Mouse (Mus musculus) midbrain, embryonic 13.5 days (tissue): ENCODE measurements at regions not wholly inside any gene's neighbourhood (a gene's known extent, or its start where the extent isn't known, plus 50 kb on each side); places are given as distances from the start of the nearest gene placed in this dataset.

Experiments
- ATAC-seq: fragments of 200-750 bp; cut with Nextera tagmentation; 2 replicates; pipeline ENCODE4 v1.8.0; 2017; ENCODE audit warnings: mild to moderate bottlenecking, moderate TSS enrichment, moderate library complexity
- H3K27ac ChIP-seq: fragments of 300-500 bp; sonication (generic); 2 replicates; pipeline ENCODE4 v1.5.1; 2015; ENCODE audit warnings: inconsistent platforms, mild to moderate bottlenecking, moderate library complexity
- H3K27me3 ChIP-seq: fragments of 300-500 bp; sonication (generic); 2 replicates; pipeline ENCODE4 v1.6.1; 2015; ENCODE audit warnings: mild to moderate bottlenecking, inconsistent platforms
- H3K36me3 ChIP-seq: fragments of 300-500 bp; sonication (generic); 2 replicates; pipeline ENCODE4 v1.6.1; 2015; ENCODE audit warnings: mild to moderate bottlenecking, inconsistent platforms
- H3K4me1 ChIP-seq: fragments of 300-500 bp; sonication (generic); replicated peaks from 2 replicates; pipeline ENCODE4 v1.6.1; 2015; ENCODE audit warnings: inconsistent platforms
- H3K4me2 ChIP-seq: fragments of 300-500 bp; sonication (generic); replicated peaks from 2 replicates; pipeline ENCODE4 v1.6.1; 2015; ENCODE audit warnings: moderate library complexity, mild to moderate bottlenecking, inconsistent platforms
- H3K4me3 ChIP-seq: fragments of 300-500 bp; sonication (generic); replicated peaks from 2 replicates; pipeline ENCODE4 v1.5.1; 2015; ENCODE audit warnings: mild to moderate bottlenecking, inconsistent platforms
- H3K9ac ChIP-seq: fragments of 300-500 bp; sonication (generic); replicated peaks from 2 replicates; pipeline ENCODE4 v1.6.1; 2015; ENCODE audit warnings: mild to moderate bottlenecking, inconsistent platforms
- H3K9me3 ChIP-seq: fragments of 300-500 bp; sonication (generic); 2 replicates; pipeline ENCODE4 v1.6.1; 2016; ENCODE audit warnings: mild to moderate bottlenecking, inconsistent platforms
- WGBS: fragments of 180-500 bp; shearing (Covaris S2); methylation state at CpG from one replicate; pipeline ENCODE4 v1.1.7; 2015; 5-methylcytosine and 5-hydroxymethylcytosine counted together

DNA sequence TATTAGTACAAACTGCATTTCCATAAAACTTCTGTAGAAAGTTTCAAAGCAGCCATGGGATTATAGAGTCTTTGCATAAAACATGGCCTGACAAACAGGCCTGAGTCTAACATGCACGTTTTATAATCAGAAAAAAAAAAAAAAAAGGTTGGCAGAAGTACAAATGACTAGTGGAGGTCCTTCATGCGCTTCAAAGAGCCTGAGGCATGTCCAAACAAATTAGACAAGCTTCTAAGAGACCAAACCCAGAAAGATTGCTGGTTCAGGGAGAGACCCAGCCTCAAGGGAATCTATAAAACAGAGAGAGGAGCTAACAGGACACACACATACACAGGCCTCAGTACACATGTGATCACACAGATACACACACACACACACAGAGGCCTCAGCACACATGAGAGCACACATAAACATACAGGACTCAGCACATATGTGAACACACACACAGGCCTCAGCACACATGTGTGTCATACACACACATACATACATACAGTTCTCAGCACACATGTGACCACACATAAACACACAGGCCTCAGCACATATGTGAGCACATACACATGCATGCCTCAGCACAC is 57.0 kb upstream of the Gnaq start:
- WGBS, result 26% methylated on average over 2 of the region's 2 CpGs
- no peak overlapping the region for H3K27ac ChIP-seq
- no peaks in the 10 kb centered on the region for H3K4me1 ChIP-seq
- H3K27me3 ChIP-seq, result no peaks in the 10 kb centered on the region
- ATAC-seq, result peak; percentile 55; the same call in 1 of the 2 replicates
- peaks cover 9% of the 10 kb centered on the region; the same call in 1 of the 2 replicates for H3K9me3 ChIP-seq
- H3K9ac ChIP-seq, result no peak overlapping the region
- no peaks in the 10 kb centered on the region for H3K36me3 ChIP-seq
- H3K4me2 ChIP-seq, result no peak overlapping the region
- no peak overlapping the region for H3K4me3 ChIP-seq

DNA sequence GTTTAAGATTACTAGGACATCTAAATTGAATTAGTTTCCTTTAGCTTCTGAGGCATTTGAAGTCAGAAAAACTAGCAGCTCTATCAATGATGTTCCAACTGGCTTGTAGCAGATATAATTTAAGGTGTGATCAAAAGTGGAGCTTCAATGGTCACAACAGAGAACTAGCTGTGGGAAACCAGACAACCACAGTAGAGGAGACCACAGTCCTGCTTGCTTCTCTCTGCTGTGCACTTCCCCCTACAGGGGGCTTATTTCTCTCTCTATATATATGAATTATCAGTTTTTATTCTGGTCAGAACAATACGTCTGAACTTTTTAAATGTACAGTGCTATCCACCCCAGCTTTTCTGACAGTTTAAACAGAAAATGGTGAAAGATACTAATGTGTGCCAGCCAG is 57.6 kb upstream of the Gnaq start:
- ATAC-seq, result no peak
- Histone ChIP-seq H3K36me3 (no peaks in the 10 kb centered on the region), H3K27ac (no peak overlapping the region), H3K4me2 (no peak overlapping the region), H3K4me1 (no peaks in the 10 kb centered on the region), H3K27me3 (no peaks in the 10 kb centered on the region), H3K9me3 (0 out of 2 replicates have a peak, but pooled peaks cover 5% of the 10 kb centered on the region), H3K9ac (no peak overlapping the region), H3K4me3 (no peak overlapping the region)
- WGBS, result 95% methylated on average over 1 of the region's 1 CpGs

DNA sequence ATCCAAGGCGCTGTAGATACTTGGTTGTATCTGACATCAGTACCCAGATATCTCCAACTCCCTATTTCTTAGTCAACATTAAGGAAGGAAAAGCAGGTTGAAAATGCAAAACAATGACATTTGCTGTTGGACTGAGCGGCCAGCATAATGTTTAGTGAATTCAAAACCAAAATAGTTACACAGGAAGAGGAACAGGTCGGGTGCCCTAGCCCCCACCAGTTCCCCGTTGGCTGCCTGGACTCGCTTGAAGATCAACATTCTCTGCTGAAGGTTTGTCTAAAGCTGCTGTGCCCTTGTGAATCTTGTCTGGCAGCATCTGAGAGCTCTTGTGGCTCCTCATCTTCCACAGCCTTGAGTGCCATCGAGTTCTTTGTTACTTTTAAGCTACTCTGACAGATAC is 65.3 kb upstream of the Gnaq start:
- ATAC-seq, result no peak
- Histone ChIP-seq H3K9ac (no peak overlapping the region), H3K27me3 (no peaks in the 10 kb centered on the region), H3K4me2 (no peak overlapping the region), H3K4me1 (no peaks in the 10 kb centered on the region), H3K9me3 (0 out of 2 replicates have a peak, but pooled peaks cover 3% of the 10 kb centered on the region), H3K36me3 (no peaks in the 10 kb centered on the region), H3K4me3 (no peak overlapping the region), H3K27ac (no peak overlapping the region)
- WGBS, result 87% methylated on average over 6 of the region's 6 CpGs

DNA sequence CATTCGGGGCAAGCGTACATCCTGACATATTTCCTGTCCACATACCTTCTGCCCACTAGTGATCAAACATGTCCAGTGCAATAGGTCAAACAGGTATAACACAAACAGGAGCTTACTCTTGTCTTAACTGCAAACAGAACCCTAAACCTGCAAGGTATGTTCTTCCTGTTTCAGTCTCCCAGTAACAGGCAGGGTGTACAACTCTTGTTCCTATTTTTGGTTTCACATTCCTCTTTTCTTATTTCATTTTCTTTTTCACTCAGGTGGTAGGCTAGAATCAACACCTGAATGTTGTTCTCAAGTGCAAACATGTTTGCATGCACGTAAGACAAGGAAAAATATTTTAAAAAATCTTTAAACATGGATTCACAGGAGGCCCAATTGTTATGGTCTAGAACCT is 67.7 kb upstream of the Gnaq start:
- Histone ChIP-seq H3K9me3 (no peaks in the 10 kb centered on the region), H3K4me3 (no peak overlapping the region), H3K4me2 (no peak overlapping the region), H3K27me3 (no peaks in the 10 kb centered on the region), H3K27ac (no peak overlapping the region), H3K36me3 (no peaks in the 10 kb centered on the region), H3K4me1 (no peaks in the 10 kb centered on the region), H3K9ac (no peak overlapping the region)
- ATAC-seq, result no peak
- WGBS, result 95% methylated on average over 3 of the region's 3 CpGs

DNA sequence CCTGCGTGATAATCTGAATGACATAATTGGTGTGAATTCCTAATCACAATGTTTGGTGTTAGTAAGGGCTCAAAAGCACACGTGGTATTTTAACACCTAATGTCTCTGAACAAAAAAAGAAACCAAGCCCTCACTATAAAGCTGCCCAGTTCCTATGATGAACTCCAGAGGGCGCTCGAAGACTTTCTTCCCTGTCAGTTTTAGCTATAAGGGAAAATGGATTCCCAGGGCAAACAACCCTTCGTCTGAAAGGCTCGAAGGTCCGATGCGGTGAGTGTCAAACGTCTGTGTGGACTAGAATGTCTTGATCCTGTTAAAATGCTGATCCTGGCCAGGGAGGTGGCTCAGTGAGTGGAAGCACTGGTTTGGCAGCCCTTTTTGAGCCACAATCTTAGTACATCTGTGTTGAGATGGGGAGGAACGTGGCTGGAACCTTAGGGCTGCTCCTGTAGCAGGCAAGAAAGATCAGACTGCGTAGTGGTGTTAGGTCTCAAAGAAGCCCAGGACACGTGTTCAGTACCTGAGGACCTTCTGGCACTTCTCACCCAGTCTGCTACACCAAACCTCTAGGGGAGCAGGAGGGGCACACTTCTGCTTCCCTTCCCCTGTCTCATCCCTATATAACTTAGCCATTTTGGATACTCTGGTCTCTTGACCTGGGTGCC is 68.6 kb upstream of the Gnaq start:
- Histone ChIP-seq H3K27me3 (no peaks in the 10 kb centered on the region), H3K9me3 (no peaks in the 10 kb centered on the region), H3K27ac (no peak overlapping the region), H3K36me3 (no peaks in the 10 kb centered on the region), H3K9ac (0 out of 2 replicates have a peak overlapping the region, but pooled peaks have one; percentile 37), H3K4me2 (peak overlapping the region; percentile 44), H3K4me1 (no peaks in the 10 kb centered on the region), H3K4me3 (no peak overlapping the region)
- peak; percentile 86 for ATAC-seq
- 12% methylated on average over 12 of the region's 12 CpGs for WGBS

DNA sequence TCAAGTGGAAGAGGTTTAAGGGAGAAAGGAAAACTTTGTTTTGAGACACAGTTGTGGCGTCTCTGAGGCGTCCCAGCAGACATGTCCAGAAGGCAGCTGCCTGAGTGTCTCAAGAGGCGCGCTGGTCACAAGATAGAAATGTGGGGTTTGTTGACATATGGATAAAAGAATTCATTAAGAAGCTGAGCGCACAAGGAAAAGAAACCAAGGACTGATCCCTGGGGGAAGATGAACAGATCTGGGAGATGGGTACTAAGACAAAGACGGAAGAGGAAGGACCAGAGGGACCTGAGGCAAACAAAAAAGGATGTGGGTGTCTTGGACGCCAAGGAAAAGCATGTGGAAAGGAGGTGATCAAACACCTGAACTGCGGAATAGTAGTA is 69.1 kb upstream of the Gnaq start:
- H3K27ac ChIP-seq, result no peak overlapping the region
- 44% methylated on average over 8 of the region's 8 CpGs for WGBS
- H3K4me3 ChIP-seq, result no peak overlapping the region
- no peaks in the 10 kb centered on the region for H3K36me3 ChIP-seq
- H3K4me2 ChIP-seq, result no peak overlapping the region
- H3K27me3 ChIP-seq, result no peaks in the 10 kb centered on the region
- ATAC-seq, result peak; percentile 32; the same call in 1 of the 2 replicates
- H3K9me3 ChIP-seq, result no peaks in the 10 kb centered on the region
- no peak overlapping the region for H3K9ac ChIP-seq
- no peaks in the 10 kb centered on the region for H3K4me1 ChIP-seq

DNA sequence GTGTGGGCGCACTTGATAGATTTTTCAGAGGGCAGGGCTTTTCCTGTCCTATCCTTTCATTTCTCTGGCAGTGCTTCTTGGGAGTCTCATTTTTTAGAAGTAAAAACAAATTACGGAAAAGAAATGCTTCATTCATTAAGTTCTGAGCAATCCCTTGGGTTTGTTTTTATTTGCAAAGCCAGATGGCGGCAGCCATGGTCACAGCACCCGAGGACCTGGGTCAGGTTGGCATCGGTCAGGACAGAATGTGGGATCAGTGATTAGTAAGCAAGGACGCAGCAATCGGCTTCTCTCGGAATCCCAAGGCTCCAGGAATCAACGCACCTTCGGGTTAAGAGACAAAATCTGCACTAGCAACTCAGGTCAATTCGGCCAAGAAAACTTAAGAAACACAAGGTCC is 70.8 kb upstream of the Gnaq start:
- WGBS, result 90% methylated on average over 11 of the region's 11 CpGs
- H3K36me3 ChIP-seq, result no peaks in the 10 kb centered on the region

DNA sequence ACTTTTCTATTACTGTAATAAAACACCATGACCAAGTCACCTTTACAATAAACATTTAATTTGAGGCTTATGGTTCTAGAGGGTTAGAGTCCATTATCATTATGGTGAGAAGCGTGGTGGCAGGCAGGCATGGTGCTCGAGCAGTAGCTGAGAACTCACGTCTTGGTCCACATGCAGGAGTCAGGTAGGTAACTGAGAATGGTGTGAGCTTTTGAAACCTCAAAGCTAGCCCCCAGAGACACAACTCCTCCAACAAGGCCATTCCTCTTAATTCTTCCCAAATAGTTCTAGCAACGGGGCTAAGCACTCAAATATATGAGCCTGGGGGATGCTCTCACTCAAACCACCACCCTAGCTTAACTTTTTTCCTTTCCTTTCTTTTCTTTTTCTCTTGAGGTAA is 73.6 kb upstream of the Gnaq start:
- Histone ChIP-seq H3K9me3 (no peaks in the 10 kb centered on the region), H3K4me2 (no peak overlapping the region), H3K27ac (no peak overlapping the region), H3K4me1 (no peaks in the 10 kb centered on the region), H3K4me3 (no peak overlapping the region), H3K27me3 (no peaks in the 10 kb centered on the region), H3K9ac (no peak overlapping the region), H3K36me3 (no peaks in the 10 kb centered on the region)
- 90% methylated on average over 4 of the region's 4 CpGs for WGBS
- ATAC-seq, result no peak

More for the DNA sequence above, 70.8 kb upstream of the Gnaq start:
- no peak overlapping the region for H3K4me2 ChIP-seq
- no peaks in the 10 kb centered on the region for H3K4me1 ChIP-seq
- no peak for ATAC-seq
- H3K9me3 ChIP-seq, result no peaks in the 10 kb centered on the region
- H3K9ac ChIP-seq, result no peak overlapping the region
- H3K27ac ChIP-seq, result no peak overlapping the region
- H3K27me3 ChIP-seq, result no peaks in the 10 kb centered on the region
- H3K4me3 ChIP-seq, result no peak overlapping the region

DNA sequence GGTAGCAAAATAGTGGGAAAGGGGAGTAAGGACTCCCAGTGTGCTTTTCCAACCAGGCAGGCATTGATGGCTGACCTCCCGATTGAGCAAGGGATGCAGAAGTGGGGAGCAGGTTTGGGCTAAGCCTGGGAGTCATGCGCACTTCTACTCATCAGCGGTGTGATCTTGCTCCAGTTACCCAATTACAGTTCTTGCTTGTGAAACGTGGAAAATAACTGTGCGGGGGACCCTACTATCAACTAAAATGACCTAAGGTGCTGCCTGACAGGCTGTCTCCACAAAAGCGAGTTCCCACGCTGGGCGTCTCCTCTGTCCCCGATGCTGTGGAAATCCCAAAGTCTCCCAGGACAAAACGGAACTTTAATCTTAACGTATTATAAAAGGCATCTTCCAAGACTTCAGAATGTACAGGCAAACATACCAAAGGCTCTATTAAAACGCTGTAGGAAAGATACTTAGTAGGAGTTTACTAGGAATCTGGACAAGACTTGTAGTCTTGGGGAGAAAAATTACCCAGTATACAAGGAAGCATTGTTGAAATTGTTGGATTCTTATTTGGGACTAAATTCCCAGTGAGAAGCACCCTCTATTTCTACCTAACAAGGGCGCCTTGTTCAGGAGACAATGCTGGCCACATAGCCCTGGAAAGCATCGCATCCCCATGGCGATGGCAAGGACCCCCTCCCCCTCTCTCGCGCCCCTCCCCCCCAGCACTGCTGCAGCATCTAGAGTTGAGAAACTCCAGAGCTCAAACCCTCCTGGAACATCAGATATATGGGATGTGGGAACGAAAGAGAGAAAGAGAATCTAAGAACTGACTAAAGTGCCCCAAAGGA is 65.6 kb upstream of the Cep78 start:
- no peaks in the 10 kb centered on the region for H3K9me3 ChIP-seq
- H3K4me1 ChIP-seq, result peaks cover 14% of the 10 kb centered on the region
- no peaks in the 10 kb centered on the region for H3K36me3 ChIP-seq
- peak overlapping the region; percentile 37 for H3K4me3 ChIP-seq
- WGBS, result 6% methylated on average over 18 of the region's 18 CpGs
- ATAC-seq, result peak; percentile 93
- 0 out of 2 replicates have a peak, but pooled peaks cover 4% of the 10 kb centered on the region for H3K27me3 ChIP-seq
- H3K27ac ChIP-seq, result peak overlapping the region; percentile 70
- peak overlapping the region; percentile 62 for H3K4me2 ChIP-seq
- H3K9ac ChIP-seq, result 0 out of 2 replicates have a peak overlapping the region, but pooled peaks have one; percentile 23

DNA sequence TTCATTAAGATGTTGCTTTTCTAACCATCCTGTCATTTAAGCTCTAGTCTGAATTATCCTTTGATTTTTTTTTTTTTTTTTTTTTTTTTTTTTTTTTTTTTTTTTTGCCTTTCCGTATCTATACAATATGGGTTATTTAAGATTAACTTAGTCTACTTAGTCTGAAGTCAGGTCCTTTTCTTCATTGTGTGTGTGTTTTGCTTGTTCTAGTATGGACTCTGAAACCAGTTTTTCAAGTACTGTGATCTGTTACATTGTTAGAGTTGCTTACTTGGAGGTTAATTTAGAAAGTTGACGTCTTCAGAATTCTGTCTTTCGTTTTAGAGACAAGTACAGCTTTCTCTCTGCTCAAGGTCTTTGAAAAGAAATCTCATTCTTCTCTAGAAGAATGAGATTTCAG is 64.9 kb upstream of the Cep78 start:
- no peak for ATAC-seq
- H3K4me2 ChIP-seq, result peak overlapping the region; percentile 62
- peaks cover 14% of the 10 kb centered on the region for H3K4me1 ChIP-seq
- H3K36me3 ChIP-seq, result no peaks in the 10 kb centered on the region
- no peaks in the 10 kb centered on the region for H3K9me3 ChIP-seq
- 0 out of 2 replicates have a peak, but pooled peaks cover 4% of the 10 kb centered on the region for H3K27me3 ChIP-seq
- peak overlapping the region; percentile 70; the same call in 1 of the 2 replicates for H3K27ac ChIP-seq
- H3K4me3 ChIP-seq, result peak overlapping the region; percentile 37
- no peak overlapping the region for H3K9ac ChIP-seq
- 5% methylated on average over 3 of the region's 3 CpGs for WGBS

DNA sequence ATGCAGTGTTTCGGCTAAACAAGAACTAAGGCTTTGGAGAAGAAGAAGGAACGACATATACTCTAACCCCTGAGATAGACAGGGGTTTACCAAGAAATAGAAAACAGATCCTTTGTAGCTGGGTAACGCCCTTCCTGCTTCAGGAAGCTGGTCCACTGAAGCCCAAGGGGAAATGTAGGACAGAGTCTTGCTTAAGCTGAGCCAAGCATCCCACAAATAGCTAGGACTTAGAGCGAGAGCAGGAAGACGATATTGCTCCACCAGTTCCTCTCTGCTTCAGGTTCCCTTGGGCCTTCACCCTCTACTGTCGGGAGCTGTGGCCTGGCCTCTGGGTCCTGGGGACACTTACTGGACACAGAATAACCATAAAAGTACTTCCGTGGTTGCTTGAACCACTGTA is 62.2 kb upstream of the Cep78 start:
- Histone ChIP-seq H3K9me3 (no peaks in the 10 kb centered on the region), H3K4me1 (peaks cover 14% of the 10 kb centered on the region), H3K27ac (no peak overlapping the region), H3K9ac (no peak overlapping the region), H3K4me3 (no peak overlapping the region), H3K36me3 (no peaks in the 10 kb centered on the region), H3K4me2 (no peak overlapping the region), H3K27me3 (0 out of 2 replicates have a peak, but pooled peaks cover 4% of the 10 kb centered on the region)
- WGBS, result 87% methylated on average over 7 of the region's 7 CpGs
- no peak for ATAC-seq

DNA sequence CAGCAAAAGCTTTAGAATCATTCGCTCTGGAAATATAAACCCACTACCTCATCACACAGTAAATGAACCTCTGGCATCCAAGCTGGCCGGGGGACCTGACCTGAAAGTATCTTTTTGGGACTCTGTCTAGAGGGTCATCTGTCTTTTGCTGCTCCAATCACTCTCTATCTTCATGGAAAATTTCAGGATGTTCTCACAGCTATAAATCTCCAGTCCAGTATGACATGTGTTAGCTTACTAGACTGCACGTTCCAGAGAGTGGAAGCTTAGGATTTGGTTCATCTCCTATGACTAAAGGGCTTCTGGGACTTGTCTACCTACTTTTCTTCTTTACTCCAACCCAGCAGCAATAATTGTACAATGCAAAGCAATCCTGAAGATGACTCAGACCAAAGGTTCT is 60.5 kb upstream of the Cep78 start:
- H3K9ac ChIP-seq, result no peak overlapping the region
- H3K9me3 ChIP-seq, result no peaks in the 10 kb centered on the region
- WGBS, result 89% methylated on average over 3 of the region's 3 CpGs
- no peak overlapping the region for H3K27ac ChIP-seq
- H3K36me3 ChIP-seq, result no peaks in the 10 kb centered on the region
- H3K4me2 ChIP-seq, result no peak overlapping the region
- H3K4me3 ChIP-seq, result no peak overlapping the region
- peaks cover 6% of the 10 kb centered on the region for H3K4me1 ChIP-seq
- ATAC-seq, result no peak
- 0 out of 2 replicates have a peak, but pooled peaks cover 4% of the 10 kb centered on the region for H3K27me3 ChIP-seq
